Mouse (Mus musculus) myocyte (in vitro differentiated cells): ENCODE data around the gene Slc5a3. TPM values are rescaled to one million over a fixed set of nuclear protein-coding genes. Genes with fewer than 3 reads are reported as not detected.

Experiments used
- H3K27me3 ChIP-seq: one replicate; pipeline ENCODE4 v1.6.1; 2011; ENCODE audit not compliant: control insufficient read depth, insufficient read depth, insufficient read length
- H3K36me3 ChIP-seq: one replicate; pipeline ENCODE4 v1.6.1; 2011; ENCODE audit not compliant: control insufficient read depth, insufficient read depth
- H3K4me2 ChIP-seq: one replicate; pipeline ENCODE4 v1.6.1; 2011; ENCODE audit warnings: low read depth, control low read depth
- H3K4me3 ChIP-seq: one replicate; pipeline ENCODE4 v1.5.1; 2011; ENCODE audit warnings: mild to moderate bottlenecking, control low read depth, moderate library complexity
- H3K79me2 ChIP-seq: one replicate; pipeline ENCODE4 v1.6.1; 2011; ENCODE audit not compliant: control insufficient read depth, insufficient read depth
- H3ac ChIP-seq: one replicate; pipeline ENCODE4 v1.6.1; 2011; ENCODE audit not compliant: control insufficient read depth, insufficient read length
- CEBPB ChIP-seq: IDR thresholded peaks from 2 replicates; pipeline ENCODE4 v1.6.1; 2011; ENCODE audit warnings: mild to moderate bottlenecking, moderate library complexity; ENCODE audit not compliant: poor library complexity, insufficient read depth, severe bottlenecking
- E2F4 ChIP-seq: IDR thresholded peaks from one replicate; pipeline ENCODE4 v1.6.1; 2011; ENCODE audit warnings: mild to moderate bottlenecking, control low read depth, moderate library complexity; ENCODE audit not compliant: insufficient read depth
- MAX ChIP-seq: IDR thresholded peaks from one replicate; pipeline ENCODE4 v1.6.1; 2011; ENCODE audit warnings: low read depth, mild to moderate bottlenecking, control low read depth
- MYOD1 ChIP-seq, 3 experiments: IDR thresholded peaks; one replicate each; pipeline ENCODE4 v1.6.1; 2011; ENCODE audit warnings: control low read depth in 2 of 3, low read depth in 2 of 3, mild to moderate bottlenecking in 2 of 3, moderate library complexity in 1 of 3; ENCODE audit not compliant: insufficient read length in 2 of 3, control insufficient read depth in 1 of 3
- MYOG ChIP-seq, 3 experiments: IDR thresholded peaks; one replicate each; pipeline ENCODE4 v1.6.1; 2011; ENCODE audit warnings: control low read depth in 2 of 3, low read depth in 2 of 3, mild to moderate bottlenecking in 2 of 3; ENCODE audit not compliant: insufficient read length in 2 of 3, control insufficient read depth in 1 of 3, insufficient read depth in 1 of 3
- POLR2A ChIP-seq: IDR thresholded peaks from one replicate; pipeline ENCODE4 v1.6.1; 2011; ENCODE audit warnings: low read depth, mild to moderate bottlenecking, control low read depth, moderate library complexity; ENCODE audit not compliant: insufficient read length
- POLR2AphosphoS2 ChIP-seq: IDR thresholded peaks from one replicate; pipeline ENCODE4 v1.6.1; 2011; ENCODE audit warnings: low read depth, control low read depth; ENCODE audit not compliant: insufficient read length
- REST ChIP-seq: IDR thresholded peaks from one replicate; pipeline ENCODE4 v1.6.1; 2011; ENCODE audit warnings: mild to moderate bottlenecking, control low read depth, moderate library complexity; ENCODE audit not compliant: insufficient read depth, insufficient read length
- SRF ChIP-seq: IDR thresholded peaks from one replicate; pipeline ENCODE4 v1.6.1; 2011; ENCODE audit warnings: low read depth; ENCODE audit not compliant: control insufficient read depth, insufficient read length
- TCF12 ChIP-seq: IDR thresholded peaks from one replicate; pipeline ENCODE4 v1.6.1; 2011; ENCODE audit warnings: mild to moderate bottlenecking, control low read depth; ENCODE audit not compliant: poor library complexity, insufficient read depth, severe bottlenecking
- TCF3 ChIP-seq: IDR thresholded peaks from one replicate; pipeline ENCODE4 v1.6.1; 2011; ENCODE audit warnings: low read depth, control low read depth; ENCODE audit not compliant: insufficient read length
- USF1 ChIP-seq: IDR thresholded peaks from one replicate; pipeline ENCODE4 v1.6.1; 2011; ENCODE audit warnings: low read depth, mild to moderate bottlenecking, control low read depth, moderate library complexity
- polyA plus RNA-seq: library from polyadenylated mRNA; unstranded; fragments of >200 nt; fragmentation: generic; extraction: Trizol; gene quantifications from one replicate; pipeline ENCODE4 v1.2.1, GENCODE M21; 2012; ENCODE audit warnings: missing spikeins

Gene Slc5a3
- polyA plus RNA-seq, 1 experiment: 1.2 TPM

DNA sequence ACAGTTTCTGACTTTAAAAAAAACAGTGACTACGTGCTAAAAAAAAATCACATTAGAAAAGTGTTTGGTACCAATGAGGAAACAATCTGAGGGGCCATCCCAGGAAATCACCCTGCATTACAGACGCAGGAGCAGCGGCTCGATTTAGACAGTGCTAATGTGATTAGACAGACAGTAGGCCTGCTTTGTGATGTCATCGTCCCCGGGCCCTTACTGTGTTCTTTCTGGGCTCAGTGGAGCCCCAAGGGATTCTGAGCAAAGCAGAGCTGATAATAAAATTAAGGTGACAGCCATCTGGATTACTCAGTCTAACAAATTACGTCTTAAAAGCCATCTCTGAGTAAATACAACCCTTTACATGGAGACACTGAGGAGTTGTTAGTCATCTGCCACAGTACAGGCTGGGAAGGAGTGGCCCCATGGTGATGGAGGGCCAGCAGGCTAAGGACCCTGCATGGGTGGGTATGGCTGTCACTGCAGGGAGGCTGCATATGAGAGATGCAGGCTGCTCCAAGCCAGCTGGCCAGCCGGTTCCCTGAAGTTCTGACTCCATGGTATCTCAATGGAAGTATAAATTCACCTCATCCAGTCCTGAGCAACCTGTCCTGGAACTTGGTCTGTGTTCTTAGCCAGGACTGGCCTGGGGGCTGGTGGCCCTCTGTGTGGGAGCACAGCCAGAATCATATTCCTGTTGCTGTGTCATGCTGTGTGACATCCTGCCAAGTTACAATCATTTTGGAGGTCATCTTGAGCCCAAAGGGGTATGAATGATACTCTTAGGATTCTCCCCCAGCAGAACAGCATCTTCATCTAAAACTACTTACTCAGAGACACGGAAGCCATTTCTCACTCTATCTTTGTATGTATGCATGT, 59.5 kb downstream of the Slc5a3 start:
- TF ChIP-seq TCF3 (no peak), SRF (no peak), CEBPB (no peak), MAX (no peak), E2F4 (no peak), TCF12 (no peak), POLR2AphosphoS2 (no peak), POLR2A (no peak), REST (no peak), USF1 (no peak)
- no peaks in the 10 kb centered on the region for H3K27me3 ChIP-seq
- H3ac ChIP-seq: no peak overlapping the region
- no peak overlapping the region for H3K4me3 ChIP-seq
- H3K36me3 ChIP-seq: no peaks in the 10 kb centered on the region
- no peaks in the 10 kb centered on the region for H3K79me2 ChIP-seq
- H3K4me2 ChIP-seq: no peak overlapping the region

DNA sequence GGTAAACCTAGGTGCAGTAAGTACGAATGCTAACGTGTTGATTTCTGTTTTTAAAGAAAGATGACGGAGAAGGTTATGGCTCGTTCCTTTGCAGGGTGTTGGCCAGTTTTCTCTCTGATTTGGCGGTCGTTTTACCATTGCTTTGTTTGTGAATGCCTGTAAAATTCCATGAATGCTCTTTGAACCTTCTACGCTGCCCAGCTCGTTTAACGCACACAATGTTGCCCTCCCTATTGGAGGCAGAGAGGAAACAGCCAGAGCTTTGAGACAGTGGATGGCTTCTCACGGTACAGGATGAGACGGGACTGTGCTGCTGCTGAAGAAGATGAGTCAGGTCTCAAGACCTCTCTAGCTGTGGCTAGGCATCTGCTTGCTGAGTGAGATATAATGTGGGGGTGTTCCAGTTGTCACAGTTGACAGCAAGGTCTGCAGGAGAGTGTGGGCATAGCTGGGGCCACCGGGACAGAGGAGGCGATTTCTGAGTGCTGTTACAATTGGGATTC, 60.9 kb downstream of the Slc5a3 start:
- TF ChIP-seq USF1: no peak
- TF ChIP-seq MYOD1 (IDR thresholded peaks at IDR 0.05; ENCODE audit: control insufficient read depth in 1 of 3, insufficient read length in 2 of 3, low read depth in 2 of 3): peak in 1 of 3 experiments; percentile 48
- no peak for TF ChIP-seq REST
- no peak for TF ChIP-seq MAX
- no peak for TF ChIP-seq TCF3
- TF ChIP-seq TCF12: no peak
- TF ChIP-seq SRF: no peak
- H3K36me3 ChIP-seq: no peaks in the 10 kb centered on the region
- no peaks in the 10 kb centered on the region for H3K79me2 ChIP-seq
- no peak overlapping the region for H3K4me3 ChIP-seq
- no peaks in the 10 kb centered on the region for H3K27me3 ChIP-seq
- no peak overlapping the region for H3ac ChIP-seq
- H3K4me2 ChIP-seq: no peak overlapping the region

DNA sequence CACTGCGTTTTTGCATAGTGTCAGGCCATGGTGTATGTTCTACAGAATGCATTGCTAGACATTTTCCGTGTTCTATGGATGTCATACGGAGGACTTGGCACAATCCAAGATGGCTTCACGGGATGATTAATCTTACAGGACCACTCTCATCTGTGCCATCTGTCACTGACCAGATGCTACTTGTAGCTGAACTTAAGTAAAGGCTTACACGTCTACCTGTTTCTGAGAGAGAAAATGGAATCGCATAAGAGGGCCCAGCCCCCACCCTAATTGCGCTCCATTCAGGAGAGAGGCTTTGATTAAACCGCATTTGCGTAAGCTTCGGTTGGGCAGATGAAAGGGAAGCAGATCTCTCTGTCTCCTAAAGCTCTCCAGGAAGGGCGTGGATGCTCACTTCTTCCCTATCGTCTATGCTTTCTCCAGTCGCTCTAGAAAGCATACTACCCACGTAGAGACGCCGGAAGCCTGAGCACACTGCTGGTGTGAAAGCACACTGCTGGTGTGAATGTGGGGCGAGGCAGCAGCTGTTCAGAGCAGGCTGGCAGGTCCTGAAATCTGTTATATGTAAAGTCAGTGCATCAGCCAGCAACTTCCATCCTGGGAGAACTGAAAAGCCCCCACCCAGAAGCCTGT, 62.9 kb downstream of the Slc5a3 start:
- Histone ChIP-seq H3K36me3 (no peaks in the 10 kb centered on the region), H3K27me3 (no peaks in the 10 kb centered on the region), H3K4me2 (no peak overlapping the region), H3ac (no peak overlapping the region), H3K4me3 (no peak overlapping the region), H3K79me2 (no peaks in the 10 kb centered on the region)
- TF ChIP-seq MYOG (IDR thresholded peaks at IDR 0.05; ENCODE audit: control insufficient read depth in 1 of 3, insufficient read depth in 1 of 3, insufficient read length in 2 of 3, low read depth in 2 of 3) (no peak), MYOD1 (IDR thresholded peaks at IDR 0.05; ENCODE audit: control insufficient read depth in 1 of 3, insufficient read length in 2 of 3, low read depth in 2 of 3) (no peak), POLR2AphosphoS2 (no peak), SRF (no peak), MAX (no peak), USF1 (no peak), REST (no peak), CEBPB (no peak), POLR2A (no peak), TCF12 (no peak), E2F4 (no peak)

DNA sequence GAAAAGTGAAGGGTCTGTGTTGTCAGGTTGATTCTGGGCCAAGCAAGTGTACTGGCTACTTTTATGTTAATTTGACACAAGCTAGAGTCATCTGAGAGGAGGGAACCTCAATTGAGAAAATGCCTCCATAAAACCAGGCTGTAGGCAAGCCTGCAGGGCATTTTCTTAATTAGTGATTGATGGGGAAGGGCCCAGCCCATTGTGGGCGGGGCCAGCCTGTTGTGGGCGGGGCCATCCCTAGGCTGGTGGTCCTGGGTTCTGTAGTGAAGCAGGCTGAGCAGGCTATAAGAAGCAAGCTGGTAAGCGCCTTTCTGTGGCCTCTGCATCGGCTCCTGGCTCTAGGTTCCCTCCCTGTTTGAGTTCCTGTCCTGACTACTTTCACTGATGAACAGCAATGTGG, 69.1 kb downstream of the Slc5a3 start:
- Histone ChIP-seq H3K79me2 (no peaks in the 10 kb centered on the region), H3ac (no peak overlapping the region), H3K36me3 (no peaks in the 10 kb centered on the region), H3K27me3 (no peaks in the 10 kb centered on the region), H3K4me3 (no peak overlapping the region), H3K4me2 (no peak overlapping the region)
- no peak for TF ChIP-seq TCF3
- TF ChIP-seq TCF12: no peak
- no peak for TF ChIP-seq MYOD1 (IDR thresholded peaks at IDR 0.05; ENCODE audit: control insufficient read depth in 1 of 3, insufficient read length in 2 of 3, low read depth in 2 of 3)
- no peak for TF ChIP-seq USF1
- no peak for TF ChIP-seq SRF
- no peak for TF ChIP-seq E2F4
- no peak for TF ChIP-seq REST
